Mouse (Mus musculus): ENCODE data around the gene Arhgef28. TPM values are rescaled to one million over a fixed set of nuclear protein-coding genes. Genes with fewer than 3 reads are reported as not detected.

Gene Arhgef28
- total RNA-seq, 4 experiments from 2014 or later, result 76.5 to 97.9 (median 94.2) TPM

- no peak for DNase-seq (ENCODE audit: low spot score in 2 of 2)
Measured at GRCm38 (mm10) chr13:98015981-98016922, 190.0 kb downstream of the Arhgef28 start.

DNA sequence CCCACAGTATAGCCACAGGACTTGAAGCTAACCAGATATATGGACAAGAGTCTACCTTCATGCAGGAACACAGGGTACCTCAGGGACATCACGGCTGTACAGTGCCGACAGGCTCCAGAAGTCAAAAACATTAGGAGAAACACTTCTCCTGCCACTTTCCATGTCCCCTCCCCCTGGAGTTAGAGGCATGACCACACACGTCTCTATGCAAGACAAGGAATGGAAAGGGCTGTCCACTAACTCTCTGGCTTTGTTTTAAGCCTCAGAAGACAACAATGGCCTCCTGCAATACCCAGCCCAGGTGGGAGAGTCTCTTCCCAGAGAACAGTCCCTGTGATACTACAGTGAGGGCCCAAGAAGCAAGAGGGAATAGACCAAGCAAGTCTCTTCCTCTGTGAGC lies 191.3 kb downstream of the Arhgef28 start:
- DNase-seq (ENCODE audit: low spot score in 2 of 2), result no peak

- no peak for DNase-seq (ENCODE audit: low spot score in 2 of 2)
Measured at GRCm38 (mm10) chr13:98013715-98014114, 192.5 kb downstream of the Arhgef28 start.

DNA sequence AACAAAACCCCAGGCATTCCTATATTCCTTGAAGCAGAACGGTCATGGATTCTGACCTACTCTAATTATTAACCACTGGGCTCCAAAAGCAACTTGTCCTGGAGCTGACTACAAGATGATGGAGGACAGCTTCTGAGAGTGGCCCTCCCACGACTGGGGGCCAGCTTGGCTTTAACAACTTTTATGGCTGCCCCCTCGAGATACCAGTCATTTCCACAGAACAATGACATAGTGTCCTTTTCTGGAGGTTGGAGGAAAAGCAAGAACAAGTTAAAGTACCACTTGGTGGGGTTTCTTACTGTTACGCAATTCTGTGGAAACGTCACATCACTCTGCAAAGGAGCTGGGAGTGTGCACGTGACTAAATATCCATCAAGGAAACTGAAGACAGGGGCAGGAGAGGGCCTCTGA lies 194.3 kb downstream of the Arhgef28 start:
- no peak for DNase-seq (ENCODE audit: low spot score in 2 of 2)

DNA sequence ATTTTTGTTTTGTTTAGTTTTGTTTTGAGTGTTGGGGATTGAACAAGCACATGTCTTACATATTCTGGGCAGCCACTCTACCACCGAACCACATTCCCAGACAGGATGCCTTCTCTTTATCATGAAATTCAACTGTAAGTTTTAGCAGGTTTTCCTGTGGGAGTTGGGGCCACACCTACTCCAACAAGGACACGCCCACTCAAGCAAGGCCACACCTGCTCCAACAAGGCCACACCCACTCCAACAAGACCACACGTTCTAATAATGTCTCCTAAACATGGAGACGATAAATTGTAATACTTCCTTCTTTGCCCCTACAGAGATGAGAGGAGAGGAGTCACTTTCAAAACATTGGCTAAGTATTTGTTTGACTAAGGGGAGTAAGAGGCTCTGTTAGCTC lies 197.2 kb downstream of the Arhgef28 start:
- DNase-seq (ENCODE audit: low spot score in 2 of 2), result no peak

GRCm38 (mm10) chr13:98008588-98008987 lies 197.7 kb downstream of the Arhgef28 start:
- DNase-seq (ENCODE audit: low spot score in 2 of 2), result peak; percentile 50 to 61

GRCm38 (mm10) chr13:98005611-98006218 lies 200.5 kb downstream of the Arhgef28 start:
- DNase-seq (ENCODE audit: low spot score in 2 of 2), result no peak

DNA sequence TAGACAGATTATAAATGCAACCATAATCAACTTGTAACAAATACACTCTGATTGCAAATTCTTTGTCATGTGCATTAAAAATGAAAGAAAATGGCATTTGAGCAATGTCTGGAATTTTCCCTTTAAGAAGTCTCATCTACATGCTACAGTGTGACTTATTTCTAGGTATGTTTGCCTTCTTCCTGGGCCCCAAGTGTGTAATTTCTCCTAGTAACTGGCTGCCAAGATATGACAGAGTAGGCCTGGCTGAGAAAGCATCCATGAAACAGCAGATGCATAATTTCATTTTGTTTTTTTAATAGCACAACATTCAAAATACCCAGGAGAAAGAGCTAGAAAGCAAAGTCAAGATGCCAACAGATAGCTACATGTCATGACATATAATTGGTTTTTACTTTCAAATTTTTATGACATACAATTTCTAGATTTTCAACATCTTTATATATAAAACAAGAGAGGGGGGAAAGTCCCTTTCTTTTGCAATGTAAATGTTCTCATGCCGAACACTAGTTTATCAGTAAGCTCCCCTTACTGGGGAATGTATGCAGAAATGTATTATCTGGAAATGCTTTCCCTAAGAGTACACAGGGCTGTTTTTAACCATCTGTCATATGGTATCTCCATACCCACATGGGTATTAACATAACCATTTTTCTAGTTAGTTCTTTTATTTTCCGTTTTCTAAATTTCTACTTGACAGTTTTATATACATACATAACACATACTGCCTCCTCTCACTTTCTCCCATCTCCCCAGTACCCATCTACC lies 201.4 kb downstream of the Arhgef28 start:
- DNase-seq (ENCODE audit: low spot score in 2 of 2), result no peak

DNA sequence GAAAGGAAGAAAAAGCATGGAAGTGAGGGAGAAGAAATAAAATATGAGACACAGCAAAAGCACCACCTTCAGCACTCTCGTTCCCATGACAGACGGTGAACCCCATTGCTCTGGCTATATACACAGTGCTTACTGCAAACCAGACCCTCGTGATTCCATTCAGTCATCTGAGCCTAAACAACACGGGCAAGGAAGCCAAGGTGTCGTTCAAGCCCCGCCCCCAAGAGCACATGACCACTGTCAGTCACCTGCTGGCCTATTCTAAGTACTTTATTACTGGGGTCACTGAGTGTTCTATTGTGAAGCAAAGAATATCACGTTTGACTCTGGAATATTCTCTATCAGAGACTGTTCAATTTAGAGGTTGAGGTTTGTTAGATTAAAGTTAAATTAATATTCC lies 202.5 kb downstream of the Arhgef28 start:
- DNase-seq (ENCODE audit: low spot score in 2 of 2), result no peak

DNA sequence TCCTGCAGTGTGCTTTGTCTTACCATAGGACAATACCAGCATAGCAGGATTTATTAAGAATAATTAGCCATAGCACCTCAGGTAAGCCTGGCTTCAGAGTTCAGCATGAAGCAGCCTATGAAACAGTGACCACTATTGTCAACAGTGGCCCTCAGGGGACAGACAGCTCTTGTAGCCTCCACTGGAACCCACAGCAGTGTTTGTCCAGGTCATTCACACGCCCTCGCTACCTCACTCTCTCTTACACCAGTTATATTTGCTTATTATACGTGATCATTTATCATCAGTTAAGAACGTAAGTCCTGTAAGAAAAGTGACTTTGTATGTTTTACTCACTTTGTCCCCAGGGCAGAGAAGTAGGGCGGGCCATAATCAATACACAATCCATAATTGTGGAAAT lies 203.6 kb downstream of the Arhgef28 start:
- no peak for DNase-seq (ENCODE audit: low spot score in 2 of 2)

DNA sequence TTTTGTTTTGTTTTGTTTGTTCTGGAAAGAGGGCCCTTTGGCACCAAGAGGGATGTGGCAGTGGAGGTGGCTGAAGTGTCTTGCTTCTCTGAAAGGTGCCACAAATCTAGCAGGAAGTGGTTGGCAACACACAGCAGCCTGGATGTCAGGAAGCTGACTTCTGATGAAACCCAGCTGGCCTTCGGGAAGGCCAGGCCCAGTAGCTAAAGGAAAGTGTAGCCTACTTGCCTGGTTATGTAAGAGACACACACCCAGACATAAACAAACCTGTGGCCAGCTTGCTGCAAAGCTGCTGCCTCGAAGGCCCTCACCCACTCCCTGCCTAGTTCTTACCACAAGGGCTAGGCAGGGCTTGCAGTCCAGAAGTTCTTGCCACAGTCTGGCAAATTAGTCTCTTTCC lies 204.1 kb downstream of the Arhgef28 start:
- DNase-seq (ENCODE audit: low spot score in 2 of 2), result no peak

- no peak for DNase-seq (ENCODE audit: low spot score in 2 of 2)
Measured at GRCm38 (mm10) chr13:98001719-98002118, 204.5 kb downstream of the Arhgef28 start.

- no peak for DNase-seq (ENCODE audit: low spot score in 2 of 2)
Measured at GRCm38 (mm10) chr13:98000841-98001240, 205.4 kb downstream of the Arhgef28 start.

- DNase-seq (ENCODE audit: low spot score in 2 of 2), result no peak
Measured at GRCm38 (mm10) chr13:97999130-97999529, 207.1 kb downstream of the Arhgef28 start.

- DNase-seq (ENCODE audit: low spot score in 2 of 2), result no peak
Measured at GRCm38 (mm10) chr13:97998570-97998969, 207.7 kb downstream of the Arhgef28 start.

GRCm38 (mm10) chr13:97990939-97991338 lies 215.3 kb downstream of the Arhgef28 start:
- no peak for DNase-seq (ENCODE audit: low spot score in 2 of 2)

GRCm38 (mm10) chr13:97988796-97989195 lies 217.4 kb downstream of the Arhgef28 start:
- no peak for DNase-seq (ENCODE audit: low spot score in 2 of 2)

DNA sequence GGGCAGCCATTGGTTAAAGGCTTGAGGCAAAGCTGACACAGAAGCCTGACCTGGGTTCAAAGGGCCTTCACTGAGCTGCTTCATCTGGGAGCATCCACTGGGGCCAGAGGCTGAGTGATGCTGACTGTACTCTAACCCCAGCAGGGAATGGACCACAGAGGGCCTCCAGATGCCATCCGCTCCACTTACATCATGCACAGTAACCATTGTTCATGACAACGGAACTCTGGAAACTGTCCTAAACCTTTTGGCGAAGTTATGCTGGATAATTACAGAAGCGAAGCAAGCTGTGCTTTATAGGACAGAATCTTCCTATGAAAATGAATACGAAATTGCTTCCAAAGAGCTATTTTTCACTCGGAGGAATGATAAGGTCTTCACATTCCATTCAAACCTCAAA lies 219.5 kb downstream of the Arhgef28 start:
- no peak for DNase-seq (ENCODE audit: low spot score in 2 of 2)

DNA sequence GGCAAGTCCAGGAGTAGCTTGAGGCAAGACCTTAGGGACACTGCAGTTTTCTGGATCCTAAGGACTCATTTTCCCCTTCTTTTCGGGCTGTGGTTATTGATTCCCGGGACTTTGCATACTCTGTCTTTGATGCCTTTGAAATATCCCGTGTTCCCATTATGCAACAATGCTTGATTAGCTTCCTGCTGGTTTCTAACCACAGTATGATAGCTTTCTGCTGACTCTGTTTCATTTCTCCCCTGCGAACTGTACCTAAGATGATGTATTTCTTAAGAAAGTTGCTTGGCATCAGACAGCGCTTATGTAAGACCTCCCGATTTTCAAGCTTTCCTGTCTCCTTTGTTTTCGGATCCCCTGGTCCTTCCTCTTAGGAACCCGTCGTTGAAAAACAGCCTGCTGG lies 229.1 kb downstream of the Arhgef28 start:
- DNase-seq (ENCODE audit: low spot score in 2 of 2), result no peak

DNA sequence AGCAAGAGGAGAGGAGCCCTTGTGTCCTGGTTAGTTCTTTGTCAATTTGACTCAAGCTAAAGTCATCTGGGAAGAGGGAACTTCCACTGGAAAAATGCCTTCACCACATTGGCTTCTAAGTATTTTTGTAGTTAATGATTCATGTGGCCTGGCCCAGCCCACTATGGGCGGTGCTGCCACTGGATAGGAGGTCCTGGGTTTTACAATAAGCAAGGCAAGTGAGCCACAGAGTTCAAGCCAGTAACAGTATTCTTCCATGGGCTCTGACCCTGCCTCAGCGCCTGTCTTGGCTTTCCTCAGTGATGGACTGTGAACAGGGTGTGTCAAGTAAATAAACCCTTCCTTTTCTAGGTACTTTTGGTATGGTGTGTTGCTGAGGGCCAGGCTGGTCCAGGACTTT lies 229.6 kb downstream of the Arhgef28 start:
- DNase-seq (ENCODE audit: low spot score in 2 of 2), result no peak

- no peak for DNase-seq (ENCODE audit: low spot score in 2 of 2)
Measured at GRCm38 (mm10) chr13:97974532-97975194, 231.6 kb downstream of the Arhgef28 start.

All from layer of hippocampus, adult 8-10 months (tissue).